Mouse (Mus musculus): Measurements from ENCODE around the gene Snn.
"Not testable (repeated sequence)": the region's sequence is repeated elsewhere in the genome, so short reads cannot be mapped to it uniquely, and the experiment has no call there.

Gene Snn

GRCm38 (mm10) chr16:11060645-11061044 is at the start of gene Snn:
Gene Snn, plus strand, starts transcription at chr16:11060945.
- no peak for DNase-seq (ENCODE audit: low spot score)

GRCm38 (mm10) chr16:11011206-11011605 is 49.5 kb upstream of the Snn start:
- DNase-seq (ENCODE audit: low spot score): no peak

- DNase-seq (ENCODE audit: low spot score): no peak
These were observed 48.8 kb upstream of the Snn start for GRCm38 (mm10) chr16:11011939-11012338.

GRCm38 (mm10) chr16:11012571-11013463 is 47.9 kb upstream of the Snn start:
- DNase-seq (ENCODE audit: low spot score): no peak

GRCm38 (mm10) chr16:11013464-11014147 is 47.1 kb upstream of the Snn start:
- DNase-seq (ENCODE audit: low spot score): not testable (repeated sequence)

- no peak for DNase-seq (ENCODE audit: low spot score)
These were observed 46.3 kb upstream of the Snn start for GRCm38 (mm10) chr16:11014407-11014806.

- no peak for DNase-seq (ENCODE audit: low spot score)
These were observed 44.4 kb upstream of the Snn start for GRCm38 (mm10) chr16:11016353-11016752.

GRCm38 (mm10) chr16:11017807-11018595 is 42.7 kb upstream of the Snn start:
- no peak for DNase-seq (ENCODE audit: low spot score)

- DNase-seq (ENCODE audit: low spot score): no peak
These were observed 39.2 kb upstream of the Snn start for GRCm38 (mm10) chr16:11021403-11022112.

GRCm38 (mm10) chr16:11022113-11022489 is 38.6 kb upstream of the Snn start:
- no peak for DNase-seq (ENCODE audit: low spot score)

GRCm38 (mm10) chr16:11023618-11024017 is 37.1 kb upstream of the Snn start:
- DNase-seq (ENCODE audit: low spot score): no peak

GRCm38 (mm10) chr16:11024841-11025240 is 35.9 kb upstream of the Snn start:
- DNase-seq (ENCODE audit: low spot score): no peak

GRCm38 (mm10) chr16:11028206-11028605 is 32.5 kb upstream of the Snn start:
- no peak for DNase-seq (ENCODE audit: low spot score)

- no peak for DNase-seq (ENCODE audit: low spot score)
These were observed 29.9 kb upstream of the Snn start for GRCm38 (mm10) chr16:11030844-11031243.

- no peak for DNase-seq (ENCODE audit: low spot score)
These were observed 29.4 kb upstream of the Snn start for GRCm38 (mm10) chr16:11031320-11031719.

- peak; percentile 59 for DNase-seq (ENCODE audit: low spot score)
These were observed 26.4 kb upstream of the Snn start for GRCm38 (mm10) chr16:11034193-11034803.

- no peak for DNase-seq (ENCODE audit: low spot score)
These were observed 25.5 kb upstream of the Snn start for GRCm38 (mm10) chr16:11035273-11035672.

- DNase-seq (ENCODE audit: low spot score): peak; percentile 56
These were observed 24.8 kb upstream of the Snn start for GRCm38 (mm10) chr16:11035790-11036431.

GRCm38 (mm10) chr16:11040603-11041002 is 20.1 kb upstream of the Snn start:
- DNase-seq (ENCODE audit: low spot score): no peak

- no peak for DNase-seq (ENCODE audit: low spot score)
These were observed 17.5 kb upstream of the Snn start for GRCm38 (mm10) chr16:11043239-11043638.

GRCm38 (mm10) chr16:11046437-11046836 is 14.3 kb upstream of the Snn start:
- DNase-seq (ENCODE audit: low spot score): no peak

All from c-Kit-positive CD71-positive TER-119-positive erythroid progenitor cells, embryonic 14.5 days (primary cell).